Mouse (Mus musculus) kidney, adult 11 months (tissue): ENCODE results near the gene 2310057M21Rik.
"Not testable (repeated sequence)": the region's sequence is repeated elsewhere in the genome, so short reads cannot be mapped to it uniquely, and the experiment has no call there.

Source experiments
- DNase-seq: peaks from one replicate; pipeline ENCODE4 v3.0.0; 2022

The 2310057M21Rik gene

GRCm38 (mm10) chr7:131362615-131363300 is at the start of gene 2310057M21Rik:
2310057M21Rik (minus strand) TSS chr7:131362759.
- peak; percentile 96 for DNase-seq

GRCm38 (mm10) chr7:131411941-131412270 is 49.3 kb upstream of the 2310057M21Rik start:
- DNase-seq: no peak

- peak; percentile 23 for DNase-seq
Observed at GRCm38 (mm10) chr7:131411221-131411940, 48.8 kb upstream of the 2310057M21Rik start.

- peak; percentile 99 for DNase-seq
Observed at GRCm38 (mm10) chr7:131410416-131411058, 48.0 kb upstream of the 2310057M21Rik start, which contains the start of the genes Ikzf5 and Acadsb. Ikzf5 (minus strand) TSS chr7:131410521. Acadsb (plus strand) TSS chr7:131410601.

DNA sequence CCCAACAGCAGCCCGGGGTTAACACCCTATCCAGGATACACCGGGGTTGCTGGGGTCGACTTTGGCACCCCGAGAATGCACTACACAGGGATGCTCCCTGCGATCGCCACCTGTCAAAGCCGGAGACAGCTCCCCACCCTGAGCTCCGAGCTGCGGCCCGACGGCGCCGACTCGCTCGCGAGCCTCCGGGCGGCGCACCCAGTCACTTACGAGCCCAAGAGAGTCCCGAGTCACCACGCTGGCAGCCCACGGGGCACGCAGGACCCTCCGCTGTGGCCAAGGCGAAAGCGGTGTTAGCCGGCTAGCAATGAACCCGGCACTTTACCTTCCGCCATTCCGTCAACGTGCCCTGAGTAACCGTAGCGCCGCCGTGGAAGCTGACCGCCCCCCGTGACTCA is 47.4 kb upstream of the 2310057M21Rik start:
- DNase-seq: no peak

GRCm38 (mm10) chr7:131409321-131409987 is 46.9 kb upstream of the 2310057M21Rik start:
- DNase-seq: no peak

GRCm38 (mm10) chr7:131391761-131392160 is 29.2 kb upstream of the 2310057M21Rik start:
- not testable (repeated sequence) for DNase-seq

DNA sequence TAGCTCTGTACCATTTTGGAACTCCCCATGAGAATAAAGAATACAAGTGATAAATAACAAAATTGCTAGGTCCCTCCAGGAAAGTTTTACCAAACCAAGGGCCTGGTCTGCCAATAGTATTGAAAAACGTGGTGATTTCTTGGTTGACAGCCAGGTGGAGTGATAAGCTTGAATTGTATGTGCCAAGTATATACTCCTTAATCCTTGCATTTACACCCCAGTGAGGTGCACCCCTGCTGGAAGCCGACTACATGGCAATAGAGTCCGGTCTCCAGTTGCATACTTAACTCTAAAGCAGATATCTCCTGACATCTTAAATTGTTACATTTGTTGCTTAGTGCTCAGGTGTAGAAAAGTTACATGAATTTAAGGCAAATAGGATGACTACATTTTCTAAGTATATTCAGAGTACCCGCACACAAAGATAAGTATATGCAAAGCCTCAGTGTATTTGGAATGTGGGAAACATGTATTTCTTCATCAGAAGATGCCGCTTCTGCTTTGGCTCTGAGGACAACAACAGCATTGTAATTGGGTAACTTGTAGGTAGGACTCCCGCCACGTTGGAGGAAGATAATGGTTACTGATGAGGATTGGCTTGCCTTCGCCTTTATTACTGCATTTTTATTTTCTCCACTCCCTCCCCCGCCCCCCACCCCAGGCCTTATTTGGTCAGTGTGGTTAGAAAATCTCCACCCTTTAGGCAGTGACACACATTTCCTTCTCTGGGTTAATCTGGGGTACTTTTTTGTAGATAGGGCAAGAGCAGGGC is 9.5 kb upstream of the 2310057M21Rik start:
- DNase-seq: no peak

- no peak for DNase-seq
Observed at GRCm38 (mm10) chr7:131371470-131371860, 8.9 kb upstream of the 2310057M21Rik start.

DNA sequence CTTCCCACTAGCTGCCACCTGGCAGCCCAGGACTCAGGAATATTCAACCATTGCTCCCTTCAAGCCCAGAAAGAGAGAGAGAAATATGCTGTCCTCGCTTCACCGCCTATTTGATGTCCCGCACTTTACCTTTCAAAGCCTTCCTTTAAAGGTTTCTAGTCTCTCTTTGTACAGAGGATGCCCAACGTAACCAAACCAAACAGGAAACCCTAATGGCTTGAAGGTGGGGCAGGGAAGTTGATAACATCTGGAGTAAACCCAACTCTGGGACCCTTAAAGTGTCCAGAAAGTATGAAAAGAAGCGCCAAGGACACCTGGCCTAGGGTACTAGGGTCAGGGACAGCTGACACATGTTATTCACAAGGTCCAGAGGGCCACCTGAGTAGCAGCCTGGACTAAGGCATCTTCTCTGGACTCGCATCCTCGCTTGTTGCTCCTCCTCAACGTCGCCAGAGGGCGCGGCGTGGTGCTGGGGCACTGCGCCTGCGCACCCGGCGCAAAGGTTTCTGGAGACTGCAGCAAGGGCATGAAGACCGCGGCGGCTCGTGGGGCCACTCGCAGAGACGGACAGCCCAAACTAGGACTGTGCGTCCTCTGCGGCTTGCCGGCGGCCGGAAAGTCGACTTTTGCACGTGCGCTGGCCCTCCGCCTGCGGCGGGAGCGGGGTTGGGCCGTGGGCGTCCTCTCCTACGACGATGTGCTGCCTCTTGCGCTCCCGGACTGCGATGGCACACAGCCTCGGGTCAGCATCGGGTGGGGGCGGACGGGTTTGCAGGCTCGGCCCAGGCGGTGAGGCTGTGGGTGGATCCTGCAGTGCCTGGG is 8.3 kb upstream of the 2310057M21Rik start, which contains the start of gene Pstk:
Gene Pstk (plus strand): TSS at position 494 of the 822 bp plus-strand sequence.
- peak; percentile 91 for DNase-seq

- no peak for DNase-seq
Observed at GRCm38 (mm10) chr7:131364131-131364530, 1.6 kb upstream of the 2310057M21Rik start.

GRCm38 (mm10) chr7:131362269-131362614 is 317 bp downstream of the 2310057M21Rik start:
- DNase-seq: no peak

GRCm38 (mm10) chr7:131356105-131356504 is 6.5 kb downstream of the 2310057M21Rik start:
- no peak for DNase-seq

- DNase-seq: no peak
Observed at GRCm38 (mm10) chr7:131345856-131346541, 16.6 kb downstream of the 2310057M21Rik start.

DNA sequence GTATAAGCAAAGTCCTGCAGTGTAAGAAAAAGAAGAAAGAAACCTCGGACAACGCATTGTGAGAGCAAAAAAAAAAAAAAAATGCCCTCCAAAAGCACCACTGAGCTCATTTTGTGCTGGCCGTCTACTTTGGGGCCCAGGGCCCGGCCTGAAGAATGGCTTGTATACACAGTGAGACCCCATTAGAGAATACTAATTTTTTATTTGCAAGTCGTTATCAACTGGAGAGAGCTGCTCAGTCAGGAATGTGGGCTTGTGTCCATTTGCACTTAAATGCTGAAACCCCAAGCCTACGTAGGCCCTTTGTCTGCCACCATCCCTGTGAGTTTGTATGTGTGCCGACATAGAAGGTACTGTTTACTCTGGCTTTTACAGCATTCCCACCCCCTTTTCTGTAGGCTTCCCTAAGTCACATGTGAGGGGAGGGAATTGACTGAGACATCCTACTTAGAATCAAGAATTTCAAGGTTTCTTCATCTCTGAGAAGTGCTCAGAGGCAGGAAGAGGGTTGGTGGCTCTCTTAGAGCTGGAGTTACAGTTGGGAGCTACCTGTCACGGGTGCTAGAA is 25.0 kb downstream of the 2310057M21Rik start:
- no peak for DNase-seq

DNA sequence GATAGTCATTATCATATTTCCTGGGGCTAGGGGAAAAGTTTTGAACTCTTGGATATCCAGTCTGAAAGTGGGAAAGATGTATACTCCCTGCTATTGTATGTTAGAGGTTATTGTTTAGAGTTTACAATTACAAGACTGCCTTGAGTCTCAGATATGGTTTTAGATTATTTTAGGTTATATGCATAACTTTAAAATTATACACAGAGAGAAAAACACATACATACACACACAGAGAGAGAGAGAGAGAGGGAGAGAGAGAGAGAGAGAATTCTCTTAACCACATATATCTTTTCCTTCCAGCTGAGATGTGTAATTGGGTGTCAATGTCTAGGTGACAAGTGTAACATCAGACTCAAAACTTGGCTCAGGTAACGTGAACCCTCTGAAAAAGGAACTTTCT is 29.0 kb downstream of the 2310057M21Rik start, which contains the start of gene Fam24a:
Gene Fam24a (plus strand): TSS at position 301 of the 400 bp plus-strand sequence.
- no peak for DNase-seq

DNA sequence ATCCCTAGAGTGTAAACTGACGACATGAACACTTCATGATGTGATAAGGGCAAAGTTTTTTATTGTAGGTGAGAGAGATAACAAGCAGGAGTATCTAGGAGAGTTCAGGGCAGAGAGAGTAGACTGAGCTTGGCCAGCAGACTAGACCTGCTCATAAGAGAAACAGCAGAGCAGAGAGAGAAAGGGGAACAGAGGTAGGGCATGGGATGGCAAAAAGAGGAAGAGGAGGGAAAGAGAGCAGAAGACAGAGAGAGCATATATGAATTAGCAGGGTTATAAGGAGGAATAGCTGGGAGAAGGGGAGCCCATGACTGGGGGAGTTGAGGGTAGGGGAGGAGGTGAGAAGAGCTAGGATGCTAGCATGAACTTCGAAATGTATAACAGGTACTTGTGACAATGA is 30.9 kb downstream of the 2310057M21Rik start:
- no peak for DNase-seq

DNA sequence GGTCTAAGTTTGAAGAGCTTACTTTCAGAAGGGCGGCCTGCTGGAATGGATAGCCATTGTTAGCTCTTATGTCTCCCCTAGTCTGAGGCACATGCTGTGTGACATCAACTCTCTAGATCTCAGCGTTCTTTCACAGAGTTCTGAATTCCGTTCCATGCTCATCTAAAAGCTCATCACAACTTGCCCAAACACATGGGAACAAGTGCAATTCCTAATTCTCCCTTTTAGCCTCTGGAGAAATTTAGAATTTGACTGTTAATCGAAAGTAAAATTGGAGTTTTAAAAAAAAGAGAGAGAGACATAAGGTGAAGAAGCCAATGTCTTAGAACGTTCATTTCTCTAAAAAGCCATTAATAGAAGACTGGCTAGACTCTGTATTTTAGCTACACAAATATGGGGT is 33.1 kb downstream of the 2310057M21Rik start, which contains the start of gene Fam24b:
Gene Fam24b (minus strand): TSS at position 101 of the 400 bp plus-strand sequence.
- no peak for DNase-seq

- DNase-seq: no peak
Observed at GRCm38 (mm10) chr7:131327054-131327453, 35.5 kb downstream of the 2310057M21Rik start.

GRCm38 (mm10) chr7:131322192-131322591 is 40.4 kb downstream of the 2310057M21Rik start, which contains the start of gene Cuzd1:
Cuzd1 (minus strand) TSS chr7:131322292.
- no peak for DNase-seq
